Mouse (Mus musculus): ENCODE data around the gene Sipa1l3. TPM values are rescaled to one million over a fixed set of nuclear protein-coding genes. Genes with fewer than 3 reads are reported as not detected.

Gene Sipa1l3
- polyA plus RNA-seq, 1 experiment from 2014 or later: 21.6 TPM

- 50% methylated on average over 6 of the region's 6 CpGs for WGBS
- Histone ChIP-seq H3K4me2 (ENCODE audit: low read depth, low read length) (no peak overlapping the region), H3K9ac (ENCODE audit: low read length) (no peak overlapping the region; the same call in 1 of the 2 replicates), H3K27ac (ENCODE audit: low read length) (peak overlapping the region; percentile 56), H3K9me3 (ENCODE audit: control insufficient read depth, low read length) (no peaks in the 10 kb centered on the region), H3K36me3 (ENCODE audit: control insufficient read depth, insufficient read depth, low read length) (no peaks in the 10 kb centered on the region), H3K4me3 (ENCODE audit: low read length) (no peak overlapping the region), H3K4me1 (replicated peaks; ENCODE audit: control insufficient read depth, insufficient read depth, low read length) (peaks cover 50% of the 10 kb centered on the region), H3K27me3 (ENCODE audit: control insufficient read depth, insufficient read depth, low read depth, low read length) (no peaks in the 10 kb centered on the region)
- no peak for ATAC-seq (ENCODE audit: low read depth)
These were observed 60.7 kb downstream of the Sipa1l3 start for GRCm38 (mm10) chr7:29457772-29458171.

- peaks cover 50% of the 10 kb centered on the region for H3K4me1 ChIP-seq (replicated peaks; ENCODE audit: control insufficient read depth, insufficient read depth, low read length)
- H3K27me3 ChIP-seq (ENCODE audit: control insufficient read depth, insufficient read depth, low read depth, low read length): no peaks in the 10 kb centered on the region
- H3K9ac ChIP-seq (ENCODE audit: low read length): no peak overlapping the region
- no peak overlapping the region for H3K4me3 ChIP-seq (ENCODE audit: low read length)
- H3K36me3 ChIP-seq (ENCODE audit: control insufficient read depth, insufficient read depth, low read length): no peaks in the 10 kb centered on the region
- no peak overlapping the region for H3K27ac ChIP-seq (ENCODE audit: low read length)
- no peak for ATAC-seq (ENCODE audit: low read depth)
- no peaks in the 10 kb centered on the region for H3K9me3 ChIP-seq (ENCODE audit: control insufficient read depth, low read length)
- WGBS: 84% methylated on average over 9 of the region's 9 CpGs
- no peak overlapping the region for H3K4me2 ChIP-seq (ENCODE audit: low read depth, low read length)
These were observed 61.7 kb downstream of the Sipa1l3 start for GRCm38 (mm10) chr7:29456716-29457115.

- no peak for ATAC-seq (ENCODE audit: low read depth)
- Histone ChIP-seq H3K9me3 (ENCODE audit: control insufficient read depth, low read length) (no peaks in the 10 kb centered on the region), H3K4me2 (ENCODE audit: low read depth, low read length) (no peak overlapping the region), H3K4me1 (replicated peaks; ENCODE audit: control insufficient read depth, insufficient read depth, low read length) (peaks cover 44% of the 10 kb centered on the region), H3K27ac (ENCODE audit: low read length) (no peak overlapping the region), H3K4me3 (ENCODE audit: low read length) (no peak overlapping the region), H3K9ac (ENCODE audit: low read length) (no peak overlapping the region), H3K27me3 (ENCODE audit: control insufficient read depth, insufficient read depth, low read depth, low read length) (no peaks in the 10 kb centered on the region), H3K36me3 (ENCODE audit: control insufficient read depth, insufficient read depth, low read length) (no peaks in the 10 kb centered on the region)
- WGBS: 64% methylated on average over 6 of the region's 6 CpGs
These were observed 62.9 kb downstream of the Sipa1l3 start for GRCm38 (mm10) chr7:29455591-29455990.

- Histone ChIP-seq H3K27me3 (ENCODE audit: control insufficient read depth, insufficient read depth, low read depth, low read length) (no peaks in the 10 kb centered on the region), H3K27ac (ENCODE audit: low read length) (0 out of 2 replicates have a peak overlapping the region, but pooled peaks have one; percentile 30), H3K4me2 (ENCODE audit: low read depth, low read length) (no peak overlapping the region), H3K4me3 (ENCODE audit: low read length) (no peak overlapping the region), H3K4me1 (replicated peaks; ENCODE audit: control insufficient read depth, insufficient read depth, low read length) (peaks cover 44% of the 10 kb centered on the region), H3K9me3 (ENCODE audit: control insufficient read depth, low read length) (no peaks in the 10 kb centered on the region), H3K9ac (ENCODE audit: low read length) (no peak overlapping the region), H3K36me3 (ENCODE audit: control insufficient read depth, insufficient read depth, low read length) (no peaks in the 10 kb centered on the region)
- WGBS: 71% methylated on average over 7 of the region's 7 CpGs
- ATAC-seq (ENCODE audit: low read depth): no peak
These were observed 63.5 kb downstream of the Sipa1l3 start for GRCm38 (mm10) chr7:29454965-29455364.

- no peaks in the 10 kb centered on the region for H3K36me3 ChIP-seq (ENCODE audit: control insufficient read depth, insufficient read depth, low read length)
- no peaks in the 10 kb centered on the region for H3K27me3 ChIP-seq (ENCODE audit: control insufficient read depth, insufficient read depth, low read depth, low read length)
- H3K4me1 ChIP-seq (replicated peaks; ENCODE audit: control insufficient read depth, insufficient read depth, low read length): peaks cover 39% of the 10 kb centered on the region
- H3K27ac ChIP-seq (ENCODE audit: low read length): peak overlapping the region; percentile 94
- WGBS: 16% methylated on average over 18 of the region's 18 CpGs
- H3K4me3 ChIP-seq (ENCODE audit: low read length): 0 out of 2 replicates have a peak overlapping the region, but pooled peaks have one; percentile 13
- H3K9me3 ChIP-seq (ENCODE audit: control insufficient read depth, low read length): no peaks in the 10 kb centered on the region
- peak overlapping the region; percentile 29; the same call in 1 of the 2 replicates for H3K9ac ChIP-seq (ENCODE audit: low read length)
- peak overlapping the region; percentile 45 for H3K4me2 ChIP-seq (ENCODE audit: low read depth, low read length)
- ATAC-seq (ENCODE audit: low read depth): peak; percentile 93
These were observed 65.3 kb downstream of the Sipa1l3 start for GRCm38 (mm10) chr7:29452991-29453741.

- Histone ChIP-seq H3K9ac (ENCODE audit: low read length) (no peak overlapping the region), H3K36me3 (ENCODE audit: control insufficient read depth, insufficient read depth, low read length) (no peaks in the 10 kb centered on the region), H3K4me3 (ENCODE audit: low read length) (no peak overlapping the region), H3K27ac (ENCODE audit: low read length) (peak overlapping the region; percentile 94), H3K9me3 (ENCODE audit: control insufficient read depth, low read length) (no peaks in the 10 kb centered on the region), H3K4me2 (ENCODE audit: low read depth, low read length) (peak overlapping the region; percentile 45), H3K27me3 (ENCODE audit: control insufficient read depth, insufficient read depth, low read depth, low read length) (no peaks in the 10 kb centered on the region), H3K4me1 (replicated peaks; ENCODE audit: control insufficient read depth, insufficient read depth, low read length) (peaks cover 32% of the 10 kb centered on the region)
- no peak for ATAC-seq (ENCODE audit: low read depth)
- WGBS: 75% methylated on average over 6 of the region's 6 CpGs
These were observed 66.1 kb downstream of the Sipa1l3 start for GRCm38 (mm10) chr7:29452381-29452780.

GRCm38 (mm10) chr7:29450175-29450574 lies 68.3 kb downstream of the Sipa1l3 start:
- H3K36me3 ChIP-seq (ENCODE audit: control insufficient read depth, insufficient read depth, low read length): no peaks in the 10 kb centered on the region
- WGBS: 59% methylated on average over 5 of the region's 5 CpGs
- no peak overlapping the region for H3K27ac ChIP-seq (ENCODE audit: low read length)
- no peak for ATAC-seq (ENCODE audit: low read depth)
- H3K9me3 ChIP-seq (ENCODE audit: control insufficient read depth, low read length): no peaks in the 10 kb centered on the region
- H3K4me3 ChIP-seq (ENCODE audit: low read length): no peak overlapping the region
- no peak overlapping the region for H3K4me2 ChIP-seq (ENCODE audit: low read depth, low read length)
- no peaks in the 10 kb centered on the region for H3K27me3 ChIP-seq (ENCODE audit: control insufficient read depth, insufficient read depth, low read depth, low read length)
- peaks cover 32% of the 10 kb centered on the region for H3K4me1 ChIP-seq (replicated peaks; ENCODE audit: control insufficient read depth, insufficient read depth, low read length)
- no peak overlapping the region for H3K9ac ChIP-seq (ENCODE audit: low read length)

- WGBS: 90% methylated on average over 6 of the region's 6 CpGs
- no peaks in the 10 kb centered on the region for H3K27me3 ChIP-seq (ENCODE audit: control insufficient read depth, insufficient read depth, low read depth, low read length)
These were observed 69.6 kb downstream of the Sipa1l3 start for GRCm38 (mm10) chr7:29448830-29449229.

GRCm38 (mm10) chr7:29447147-29447829 lies 71.2 kb downstream of the Sipa1l3 start:
- no peak overlapping the region for H3K4me2 ChIP-seq (ENCODE audit: low read depth, low read length)
- H3K4me1 ChIP-seq (replicated peaks; ENCODE audit: control insufficient read depth, insufficient read depth, low read length): peaks cover 18% of the 10 kb centered on the region
- ATAC-seq (ENCODE audit: low read depth): no peak
- no peak overlapping the region for H3K27ac ChIP-seq (ENCODE audit: low read length)
- H3K9me3 ChIP-seq (ENCODE audit: control insufficient read depth, low read length): no peaks in the 10 kb centered on the region
- H3K9ac ChIP-seq (ENCODE audit: low read length): no peak overlapping the region
- H3K4me3 ChIP-seq (ENCODE audit: low read length): no peak overlapping the region
- WGBS: 82% methylated on average over 11 of the region's 11 CpGs
- no peaks in the 10 kb centered on the region for H3K27me3 ChIP-seq (ENCODE audit: control insufficient read depth, insufficient read depth, low read depth, low read length)
- H3K36me3 ChIP-seq (ENCODE audit: control insufficient read depth, insufficient read depth, low read length): no peaks in the 10 kb centered on the region

More at GRCm38 (mm10) chr7:29448830-29449229, 69.6 kb downstream of the Sipa1l3 start:
- no peak overlapping the region for H3K4me3 ChIP-seq (ENCODE audit: low read length)
- H3K27ac ChIP-seq (ENCODE audit: low read length): no peak overlapping the region
- no peak overlapping the region for H3K9ac ChIP-seq (ENCODE audit: low read length)
- no peak overlapping the region for H3K4me2 ChIP-seq (ENCODE audit: low read depth, low read length)
- no peaks in the 10 kb centered on the region for H3K9me3 ChIP-seq (ENCODE audit: control insufficient read depth, low read length)
- H3K36me3 ChIP-seq (ENCODE audit: control insufficient read depth, insufficient read depth, low read length): no peaks in the 10 kb centered on the region
- ATAC-seq (ENCODE audit: low read depth): no peak
- H3K4me1 ChIP-seq (replicated peaks; ENCODE audit: control insufficient read depth, insufficient read depth, low read length): peaks cover 33% of the 10 kb centered on the region
